Mouse (Mus musculus): ENCODE measurements around the gene Me1. TPM values are rescaled to one million over a fixed set of nuclear protein-coding genes. Genes with fewer than 3 reads are reported as not detected.

Gene Me1
- polyA plus RNA-seq, 1 experiment: 33.6 TPM

DNA sequence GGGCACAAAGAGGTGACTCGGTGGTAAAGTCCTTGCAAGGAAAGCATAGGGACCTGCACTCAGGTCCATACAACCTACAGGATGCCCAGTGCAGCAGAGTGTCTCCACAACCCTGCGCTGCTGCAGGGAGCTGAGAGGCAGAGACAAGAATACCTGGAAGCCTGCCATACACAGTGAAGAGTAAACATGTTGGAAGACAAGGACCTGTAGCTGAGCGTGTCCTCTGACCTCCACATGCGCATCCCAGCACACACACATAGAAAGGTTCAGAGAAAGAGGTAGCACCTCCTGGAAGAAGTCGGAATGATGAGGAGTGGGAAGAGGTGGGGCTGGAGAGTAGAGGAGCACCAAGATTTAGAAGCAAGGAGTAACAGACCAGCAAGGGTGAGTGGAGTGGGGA is 161.7 kb downstream of the Me1 start:
- TF ChIP-seq REST (IDR thresholded peaks at IDR 0.05; ENCODE audit: insufficient read depth, insufficient read length): no peak
- no peak for TF ChIP-seq MYOD1 (IDR thresholded peaks at IDR 0.05; ENCODE audit: control insufficient read depth in 1 of 3, insufficient read length in 2 of 3, low read depth in 2 of 3)
- no peak for TF ChIP-seq MAX (IDR thresholded peaks at IDR 0.05; ENCODE audit: low read depth)
- no peak for TF ChIP-seq POLR2A (IDR thresholded peaks at IDR 0.05; ENCODE audit: insufficient read length, low read depth)
- TF ChIP-seq SRF (IDR thresholded peaks at IDR 0.05; ENCODE audit: control insufficient read depth, insufficient read length, low read depth): no peak
- no peak for TF ChIP-seq TCF12 (IDR thresholded peaks at IDR 0.05; ENCODE audit: insufficient read depth, poor library complexity, severe bottlenecking)
- no peak for TF ChIP-seq E2F4 (IDR thresholded peaks at IDR 0.05; ENCODE audit: insufficient read depth)
- TF ChIP-seq POLR2AphosphoS2 (IDR thresholded peaks at IDR 0.05; ENCODE audit: insufficient read length, low read depth): no peak
- no peak for TF ChIP-seq MYOG (IDR thresholded peaks at IDR 0.05; ENCODE audit: control insufficient read depth in 1 of 3, insufficient read depth in 1 of 3, insufficient read length in 2 of 3, low read depth in 2 of 3)
- no peak for TF ChIP-seq CEBPB (IDR thresholded peaks at IDR 0.05; ENCODE audit: insufficient read depth, poor library complexity, severe bottlenecking)
- no peak for TF ChIP-seq TCF3 (IDR thresholded peaks at IDR 0.05; ENCODE audit: insufficient read length, low read depth)
- TF ChIP-seq USF1 (IDR thresholded peaks at IDR 0.05; ENCODE audit: low read depth): no peak
- no peaks in the 10 kb centered on the region for H3K27me3 ChIP-seq (ENCODE audit: control insufficient read depth, insufficient read depth, insufficient read length)

More for the DNA sequence above, 161.7 kb downstream of the Me1 start:
- no peak overlapping the region for H3K4me2 ChIP-seq (ENCODE audit: low read depth)
- no peak overlapping the region for H3ac ChIP-seq (ENCODE audit: control insufficient read depth, insufficient read length)
- H3K4me3 ChIP-seq: no peak overlapping the region
- H3K79me2 ChIP-seq (ENCODE audit: control insufficient read depth, insufficient read depth): no peaks in the 10 kb centered on the region
- peaks cover 24% of the 10 kb centered on the region for H3K36me3 ChIP-seq (ENCODE audit: control insufficient read depth, insufficient read depth)

Other genes with a start within 250 kb of the Me1 start
- 4.4 TPM for gene Ube2cbp, start 231.0 kb downstream of the Me1 start, polyA plus RNA-seq (2012; fragmentation: generic; extraction: Trizol)
- gene Dop1a, start 228.8 kb downstream of the Me1 start, polyA plus RNA-seq (2012; fragmentation: generic; extraction: Trizol): 3.1 TPM
- gene Pgm3, start 124.1 kb downstream of the Me1 start, polyA plus RNA-seq (2012; fragmentation: generic; extraction: Trizol): 8.5 TPM
- gene Rwdd2a, start 124.0 kb downstream of the Me1 start, polyA plus RNA-seq (2012; fragmentation: generic; extraction: Trizol): 2.1 TPM
- 0.05 TPM for gene Prss35, start 47.7 kb upstream of the Me1 start, polyA plus RNA-seq (2012; fragmentation: generic; extraction: Trizol)
- not detected for gene Snap91, start 184.7 kb upstream of the Me1 start, polyA plus RNA-seq (2012; fragmentation: generic; extraction: Trizol)

Data from myocyte (in vitro differentiated cells).